Mouse (Mus musculus) heart, adult 18-20 months (tissue): ENCODE measurements at regions not wholly inside any gene's neighbourhood (a gene's known extent, or its start where the extent isn't known, plus 50 kb on each side); places are given as distances from the start of the nearest gene placed in this dataset.
A peak's percentile ranks its signal among the peaks of the same experiment; 100 is the strongest.

ENCODE experiments used
- DNase-seq, 2 experiments: peaks; one replicate each; pipeline ENCODE4 v3.0.0; 2021 to 2022; ENCODE audit warnings: mixed read lengths in 1 of 2

DNA sequence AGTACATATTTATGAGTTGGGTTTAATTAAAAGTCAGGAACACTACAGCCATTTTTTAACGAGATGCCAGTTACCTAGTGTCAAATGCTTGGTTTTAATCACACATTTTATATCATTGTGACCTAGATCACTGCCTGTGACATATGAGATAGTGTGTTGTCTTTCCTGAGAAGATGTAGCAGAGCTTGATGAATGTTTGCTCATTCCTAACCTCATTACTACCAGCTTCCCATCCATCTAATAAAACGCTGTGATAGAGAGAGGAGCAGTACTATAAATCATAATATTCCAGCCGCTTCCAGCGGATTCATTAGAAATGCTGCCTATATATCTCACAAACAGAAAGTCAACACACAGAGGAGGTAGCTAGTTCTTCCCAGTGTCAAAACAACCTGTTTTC, 163.6 kb downstream of the Aldoart1 start:
- no peak for DNase-seq

DNA sequence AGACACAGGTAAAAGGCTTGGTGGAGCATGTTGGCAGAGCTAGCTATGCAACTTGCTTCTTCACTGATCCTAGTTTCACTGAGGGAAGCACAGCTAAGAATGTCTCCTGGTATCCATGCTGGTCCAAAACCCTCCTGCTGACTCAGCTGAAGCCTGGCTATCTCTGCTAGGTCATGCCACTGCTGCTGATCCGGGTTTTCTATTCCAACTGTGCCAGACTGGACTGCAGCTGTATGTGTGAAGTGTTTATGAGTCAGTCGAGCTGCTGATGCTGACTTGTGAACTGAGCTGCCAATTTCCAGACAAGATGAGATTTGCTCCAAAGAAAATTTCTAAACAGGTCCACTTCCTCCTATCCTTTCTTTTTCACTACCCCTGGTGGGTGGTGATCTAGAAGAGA, 178.4 kb downstream of the Aldoart1 start:
- DNase-seq: no peak

DNA sequence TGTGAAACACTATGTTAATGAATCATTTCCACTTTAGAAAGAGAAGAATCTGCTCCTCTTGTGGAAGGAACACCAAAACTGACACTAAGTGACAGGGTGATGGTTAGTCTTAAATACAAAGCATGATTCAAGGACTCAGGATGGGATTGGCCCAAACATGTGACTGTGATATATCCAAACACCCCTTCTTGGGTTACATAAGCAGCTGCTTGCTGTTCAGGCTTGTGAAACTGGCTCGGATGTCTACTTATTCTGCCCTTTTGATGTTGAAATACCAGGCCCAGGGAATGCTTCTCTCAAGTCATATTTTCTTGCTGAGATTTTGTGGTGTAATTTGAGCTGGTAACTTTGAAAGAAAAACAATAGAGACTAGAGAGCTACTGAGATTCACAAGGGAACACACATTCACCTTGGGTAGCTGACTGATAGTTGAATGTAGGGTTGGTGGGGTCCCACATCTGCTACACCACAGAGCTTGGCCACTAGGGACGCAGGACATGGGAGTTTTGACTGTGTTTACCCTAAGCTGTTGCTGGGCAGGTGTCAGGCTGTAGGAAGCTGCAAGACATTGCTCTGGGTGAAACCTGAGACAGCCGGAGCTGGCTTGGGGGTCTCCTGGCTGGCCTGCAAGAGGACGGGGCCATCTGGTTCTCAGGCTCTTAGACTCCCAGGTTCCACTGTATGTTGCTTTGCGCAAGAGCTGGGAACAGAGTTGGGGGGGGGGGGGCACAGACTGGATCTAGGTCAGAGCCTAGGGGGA, 180.6 kb downstream of the Aldoart1 start:
- no peak for DNase-seq

DNA sequence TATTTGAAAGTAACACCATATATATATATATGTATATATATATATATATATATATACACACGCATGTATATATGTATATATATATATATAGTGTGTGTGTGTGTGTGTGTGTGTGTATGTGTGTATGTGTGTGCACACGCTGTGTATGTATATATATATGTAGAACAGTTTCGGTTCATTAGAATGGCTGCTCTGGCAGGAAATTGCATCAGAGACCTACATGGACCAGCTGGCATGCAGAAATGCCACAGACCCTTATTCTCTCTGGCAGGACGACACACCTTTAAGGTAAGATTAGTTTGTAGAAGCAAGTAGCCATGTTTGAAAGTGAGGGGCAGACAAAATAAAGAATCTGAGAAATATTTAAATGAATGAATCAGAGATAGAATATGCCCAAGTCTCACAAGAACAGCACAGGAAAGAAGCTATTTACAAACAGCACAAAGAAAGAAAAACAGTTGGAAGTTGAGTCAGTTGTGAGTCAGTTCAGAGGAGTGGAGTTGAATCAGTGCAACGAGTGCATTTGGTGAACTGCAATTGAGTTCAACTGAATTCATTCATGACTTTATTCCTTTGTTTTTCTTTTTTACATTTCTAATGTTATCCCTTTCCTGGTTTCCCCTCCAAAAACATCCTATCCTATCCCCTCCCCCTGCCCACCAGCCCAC, 182.5 kb downstream of the Aldoart1 start:
- DNase-seq: no peak

DNA sequence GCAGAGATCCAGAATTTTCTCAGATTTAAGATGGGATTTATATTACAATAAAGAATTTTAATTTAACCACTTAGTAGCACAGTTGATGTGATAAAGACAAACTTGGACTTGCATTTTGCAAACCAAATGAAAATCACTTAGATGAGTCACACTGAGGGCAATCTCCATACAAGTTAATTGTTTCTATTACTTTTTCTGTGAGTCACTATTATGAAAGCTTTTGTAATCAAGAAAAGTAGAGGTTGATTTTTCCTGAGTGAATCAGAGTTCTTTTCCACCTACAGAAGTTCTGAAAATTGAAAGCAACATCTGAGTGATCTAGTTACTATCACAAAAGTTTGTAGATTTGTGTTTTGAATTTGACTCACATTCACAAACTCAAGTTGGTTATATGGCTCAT, 188.1 kb downstream of the Aldoart1 start:
- no peak for DNase-seq

DNA sequence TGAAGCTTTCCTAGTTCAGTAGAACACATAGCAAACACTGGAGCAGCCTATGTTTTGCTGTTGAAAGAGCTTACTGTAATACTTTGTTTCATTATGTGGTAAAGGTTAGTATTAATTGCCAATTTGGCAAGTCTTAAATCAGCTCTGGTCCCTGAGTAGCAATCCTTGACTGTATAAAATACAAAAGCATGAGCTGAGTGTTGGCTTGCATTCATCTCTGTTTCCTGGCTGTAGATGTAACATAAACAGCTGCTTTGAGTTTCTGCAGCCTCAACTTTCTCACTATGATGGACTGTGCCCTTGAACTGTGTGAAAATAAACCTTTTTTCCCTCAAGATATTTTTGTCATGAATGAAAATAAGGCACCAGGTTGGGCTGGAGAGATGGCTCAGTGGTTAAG, 190.0 kb downstream of the Aldoart1 start:
- DNase-seq: no peak

DNA sequence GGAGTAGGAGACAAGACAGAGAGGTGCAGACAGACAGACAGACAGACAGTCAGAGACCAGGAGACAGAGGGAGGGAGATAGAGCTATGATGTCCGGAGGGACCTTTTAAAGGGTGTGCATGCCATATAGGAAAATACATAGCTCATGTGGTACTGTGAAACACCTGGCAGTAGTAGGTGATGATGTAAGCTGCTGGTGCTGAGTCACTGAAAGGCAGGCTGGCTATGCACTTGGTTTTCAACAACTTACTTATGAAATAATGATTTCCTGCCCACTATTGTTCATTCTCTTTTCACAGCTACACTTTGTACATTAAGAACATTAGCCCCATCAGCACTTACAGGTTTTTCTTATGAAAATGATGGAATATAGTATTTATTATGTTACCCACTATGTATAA, 196.2 kb downstream of the Aldoart1 start:
- no peak for DNase-seq

DNA sequence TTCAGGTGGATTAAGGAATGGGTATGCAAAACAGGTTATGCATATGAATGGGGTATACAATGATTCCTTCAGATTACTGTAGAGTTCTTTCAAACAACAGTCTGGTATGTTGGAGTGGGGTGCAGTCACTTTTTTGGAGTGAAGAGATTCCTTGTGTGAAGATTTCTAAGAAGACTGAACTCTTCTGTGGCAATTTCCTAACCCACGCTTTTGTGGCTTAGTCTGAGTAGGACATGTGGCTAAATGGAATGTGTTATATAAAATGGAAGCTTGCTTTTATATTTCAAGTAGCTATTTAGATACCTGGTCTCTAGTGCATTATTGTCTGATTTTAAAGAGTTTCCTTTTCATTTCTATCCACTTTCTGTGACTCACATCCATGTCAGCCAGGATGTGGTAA, 205.3 kb downstream of the Aldoart1 start:
- no peak for DNase-seq

DNA sequence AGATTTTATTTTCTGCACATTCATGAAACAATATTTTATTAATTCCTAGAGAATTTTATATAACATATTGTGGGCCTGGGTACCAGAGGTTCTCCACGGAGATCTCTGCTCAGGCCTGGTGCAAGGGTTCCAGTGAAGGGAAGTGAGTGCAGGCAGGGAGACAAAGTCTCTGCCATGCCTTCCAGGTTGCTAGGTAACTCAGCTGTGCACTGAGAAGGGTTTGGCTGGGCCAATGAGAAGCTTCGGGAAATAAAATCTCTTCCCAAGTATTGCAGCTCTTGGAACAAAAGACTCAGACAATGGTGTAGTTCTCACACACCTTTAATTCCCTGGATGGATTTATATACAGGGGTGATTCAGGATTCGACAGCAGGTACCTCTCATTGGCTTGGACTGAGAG, 223.0 kb downstream of the Aldoart1 start:
- DNase-seq: no peak

DNA sequence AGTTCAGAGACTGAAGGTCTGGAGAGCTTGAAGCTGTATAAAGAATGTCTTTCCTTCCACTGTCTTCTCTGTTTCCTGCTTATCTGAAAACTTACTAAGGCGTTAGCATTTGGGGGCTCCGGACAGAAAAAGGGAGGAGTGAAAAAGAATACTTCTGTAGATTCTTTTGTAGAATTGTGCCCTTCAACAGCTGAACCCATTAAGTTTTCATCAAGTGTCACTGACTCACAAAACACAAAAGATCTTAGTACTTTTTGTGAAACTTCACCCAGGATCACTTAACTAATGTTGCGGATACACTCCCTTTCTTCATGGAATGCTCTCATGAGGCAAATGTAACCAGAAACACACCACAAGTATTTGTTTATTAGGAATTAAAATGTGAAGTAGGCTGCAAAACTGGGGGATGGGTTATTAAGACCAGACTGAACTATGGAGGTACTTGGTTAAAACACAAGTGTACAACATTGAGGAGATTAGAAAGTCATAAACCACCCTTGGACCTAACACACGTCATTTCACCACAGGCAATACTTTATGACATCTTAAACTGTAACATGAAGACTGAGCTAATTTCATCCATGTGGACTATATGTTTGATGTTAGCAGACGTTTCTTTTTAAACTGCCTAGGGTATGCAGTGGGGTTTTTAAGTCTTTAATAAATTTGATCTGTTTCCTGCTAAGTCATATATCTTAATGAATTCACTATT, 225.1 kb downstream of the Aldoart1 start:
- DNase-seq: no peak

DNA sequence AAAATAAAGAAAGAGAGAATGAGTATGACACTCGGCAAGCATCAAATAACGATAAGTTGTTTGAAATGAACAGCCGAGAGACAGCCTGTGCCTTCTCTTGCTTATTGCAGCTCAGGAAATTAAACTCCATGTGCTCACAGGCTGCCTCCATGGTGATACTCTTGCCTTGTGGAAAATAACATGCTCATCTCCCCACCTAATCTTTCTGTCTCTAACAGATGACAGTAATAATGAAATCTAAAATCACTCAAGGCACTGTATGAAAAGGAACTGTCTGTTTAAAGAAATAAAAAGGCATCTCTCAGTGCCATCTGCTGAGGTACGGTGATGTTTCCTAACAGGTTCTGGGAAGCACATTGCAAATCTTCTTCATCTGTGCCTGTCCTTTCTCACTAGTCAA, 247.3 kb downstream of the Aldoart1 start:
- DNase-seq: no peak

DNA sequence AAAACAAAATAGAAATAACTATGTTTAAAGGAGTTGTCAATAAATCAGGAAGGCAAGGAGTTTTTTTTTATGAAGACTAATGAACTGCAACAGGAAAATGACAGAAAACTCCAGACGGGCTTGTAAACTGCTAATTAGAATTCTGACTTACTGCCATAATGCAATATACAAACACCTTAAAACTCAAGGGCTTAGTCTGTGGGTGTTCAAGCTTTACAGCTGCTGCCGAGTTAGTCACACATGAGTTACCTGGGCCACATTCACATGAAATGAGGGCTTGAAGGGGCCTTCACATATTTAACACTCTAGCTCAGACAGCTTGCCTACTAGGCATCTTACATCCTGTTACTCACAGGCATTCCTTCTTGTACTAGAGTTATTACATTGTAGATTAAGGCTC, 256.9 kb downstream of the Aldoart1 start:
- DNase-seq: no peak

DNA sequence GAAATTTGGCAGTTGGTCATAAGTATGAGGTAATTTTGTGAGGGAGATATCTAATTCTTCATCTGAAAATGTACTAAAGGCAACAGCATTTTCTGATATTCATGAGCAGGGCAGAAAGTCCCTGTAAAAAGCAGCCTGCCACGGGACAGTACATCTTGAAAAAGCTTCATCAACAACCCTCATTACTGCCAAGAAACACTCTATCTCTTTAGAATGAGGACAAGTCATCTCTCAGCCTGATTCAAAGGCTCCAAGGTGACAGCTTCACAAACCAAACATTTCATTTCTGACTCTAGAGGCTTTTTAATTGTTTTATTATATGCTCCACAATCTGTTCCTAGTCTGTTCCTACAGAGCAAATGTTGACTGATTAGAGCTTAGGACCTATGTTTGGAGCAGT, 260.3 kb downstream of the Aldoart1 start:
- no peak for DNase-seq

DNA sequence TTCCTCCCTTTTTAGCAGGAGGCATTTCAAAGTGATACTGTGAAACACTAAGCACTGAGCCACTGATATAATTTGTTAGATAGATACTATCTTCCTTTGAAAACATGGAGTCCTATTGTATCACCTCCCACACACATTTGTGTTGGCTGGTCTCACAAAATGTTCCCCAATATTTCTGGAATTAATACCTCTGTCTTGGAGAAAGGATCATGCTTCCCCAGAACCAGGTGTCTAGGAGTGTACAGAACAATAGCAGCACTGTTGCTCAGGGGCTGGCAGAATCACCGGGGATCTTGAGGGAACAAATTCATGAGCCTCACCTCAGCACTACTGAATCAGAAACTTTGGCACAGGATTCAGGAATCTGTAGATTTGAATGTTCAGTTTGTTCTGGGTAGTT, 277.5 kb downstream of the Aldoart1 start:
- no peak for DNase-seq

DNA sequence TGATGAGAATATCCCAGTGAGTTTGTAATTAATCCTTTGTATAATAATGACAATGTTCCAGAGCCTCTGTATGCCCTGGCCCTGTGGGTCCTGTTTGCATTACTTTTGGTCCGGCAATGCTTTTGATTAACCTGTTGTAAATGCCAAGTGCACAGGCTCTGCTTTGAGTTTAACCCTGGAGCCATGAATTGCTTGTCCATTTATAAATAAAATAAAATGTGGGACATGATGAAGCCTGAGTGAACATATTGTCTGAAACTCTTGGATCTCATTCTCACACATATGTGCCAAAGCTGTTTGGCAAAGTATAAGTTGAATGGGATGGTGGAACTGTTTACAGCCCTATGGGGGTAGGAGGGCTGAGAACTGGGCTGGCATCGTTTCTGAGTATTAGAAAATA, 280.5 kb downstream of the Aldoart1 start:
- DNase-seq: no peak

DNA sequence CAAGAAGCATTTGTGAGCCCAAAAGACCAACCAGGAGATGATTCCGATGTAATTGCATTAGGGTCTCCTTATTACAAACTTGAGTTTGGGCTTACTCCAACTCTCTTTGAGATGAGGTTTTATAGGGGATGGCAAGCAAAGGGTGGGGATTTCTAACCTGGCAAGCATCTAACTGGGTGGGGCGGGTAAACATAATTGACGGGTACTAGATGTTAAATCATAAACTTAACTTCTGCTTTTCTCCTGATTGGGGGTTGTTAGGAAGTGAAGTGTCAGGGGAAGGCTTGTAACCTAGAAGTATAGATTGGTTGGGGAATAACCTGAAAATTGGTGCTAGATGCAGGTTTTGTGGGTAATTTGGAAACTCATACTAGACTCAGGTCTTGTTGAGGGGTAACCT, 287.2 kb downstream of the Aldoart1 start:
- DNase-seq: no peak

DNA sequence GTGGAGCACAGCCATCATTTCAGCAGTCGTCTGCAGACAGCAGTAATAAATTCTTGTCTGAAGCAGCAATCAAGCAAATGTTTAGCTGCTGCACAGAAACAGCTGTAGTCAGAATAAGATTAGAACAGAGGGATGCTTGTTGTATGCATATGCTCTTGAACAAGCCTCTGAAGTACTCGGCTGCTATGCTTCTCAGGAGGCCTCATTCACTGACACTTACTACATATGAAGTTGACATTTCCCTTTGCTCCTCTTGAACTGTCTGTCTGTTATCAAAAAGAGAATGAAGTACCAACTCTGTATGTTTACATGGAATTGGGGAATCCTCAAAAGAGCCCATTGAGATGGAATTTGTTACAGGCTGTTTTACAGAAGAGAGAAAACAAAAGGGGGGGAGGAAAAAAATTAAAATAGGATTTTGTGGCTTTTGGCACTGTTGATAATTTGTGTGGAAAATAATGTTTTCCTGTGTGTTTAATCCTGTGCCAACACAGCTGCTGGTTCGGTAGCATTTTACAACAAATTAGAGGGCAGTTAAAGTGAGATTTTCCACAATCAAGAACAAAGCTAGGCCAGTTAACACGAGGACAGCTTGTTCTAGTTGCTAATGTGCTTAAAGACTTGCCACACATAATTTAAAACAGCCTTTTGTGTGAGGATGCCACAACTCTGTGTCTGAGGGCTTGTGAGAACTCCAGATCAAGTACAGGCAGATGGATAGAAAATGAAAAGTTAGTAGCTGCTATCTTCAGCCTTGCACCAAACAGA, 289.3 kb downstream of the Aldoart1 start:
- no peak for DNase-seq

DNA sequence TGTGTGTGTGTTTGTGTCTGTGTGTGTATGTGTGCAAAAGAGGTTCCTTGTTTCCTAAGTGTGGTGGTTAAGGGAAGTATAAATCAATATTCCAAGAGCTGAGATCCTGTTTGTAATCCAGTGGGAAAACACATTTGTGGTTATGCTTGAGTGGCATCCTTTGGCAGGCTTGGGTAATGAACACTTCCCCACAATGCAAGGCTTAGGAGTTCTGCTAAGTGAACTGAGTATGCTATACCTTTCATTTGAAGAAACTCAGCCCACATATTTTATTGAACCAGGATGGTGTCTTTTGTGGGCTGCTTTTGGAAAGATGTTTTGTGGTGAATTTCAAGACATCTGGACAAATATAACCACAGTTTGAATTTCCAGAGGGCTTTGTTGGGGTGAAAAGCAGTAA, 298.2 kb downstream of the Aldoart1 start:
- no peak for DNase-seq

DNA sequence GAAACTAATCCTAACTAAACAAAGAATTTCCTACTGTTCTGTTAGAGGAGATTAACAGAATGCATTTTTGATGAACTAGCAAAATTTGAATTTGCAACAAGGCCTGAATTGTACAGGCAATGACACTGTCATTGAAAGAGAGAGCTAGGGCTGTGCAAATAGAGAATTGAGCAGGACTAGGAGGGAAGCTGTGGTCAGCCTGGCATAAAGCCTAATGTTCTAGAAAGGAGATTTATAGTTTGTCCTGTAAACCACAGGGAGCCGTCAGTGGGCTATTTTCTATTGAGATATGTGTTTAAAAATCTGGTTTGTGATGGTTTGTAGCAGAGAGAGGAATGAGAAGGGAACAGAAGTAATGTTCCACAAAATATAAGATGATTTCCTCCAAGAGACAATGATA, 317.9 kb downstream of the Aldoart1 start:
- DNase-seq: peak; percentile 3 to 9

DNA sequence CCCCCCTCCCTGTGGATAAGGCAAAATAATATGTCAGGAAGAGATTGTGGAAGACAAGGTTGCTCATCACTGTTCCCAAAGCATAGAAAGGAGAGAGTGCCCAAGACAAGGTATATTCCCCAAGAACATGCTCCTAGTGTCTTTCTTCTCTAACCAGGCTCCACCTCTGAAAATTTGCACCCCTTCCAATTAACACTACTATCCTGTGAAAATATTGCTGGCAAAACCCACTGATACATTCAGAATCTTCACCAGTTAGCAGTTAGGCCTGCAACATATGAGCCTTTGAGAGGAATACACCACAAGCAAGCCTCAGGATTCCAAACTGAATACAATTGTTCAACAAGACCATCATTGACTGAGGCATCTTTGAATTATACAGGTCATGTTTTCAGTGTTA, 323.9 kb upstream of the Tle1 start:
- no peak for DNase-seq

DNA sequence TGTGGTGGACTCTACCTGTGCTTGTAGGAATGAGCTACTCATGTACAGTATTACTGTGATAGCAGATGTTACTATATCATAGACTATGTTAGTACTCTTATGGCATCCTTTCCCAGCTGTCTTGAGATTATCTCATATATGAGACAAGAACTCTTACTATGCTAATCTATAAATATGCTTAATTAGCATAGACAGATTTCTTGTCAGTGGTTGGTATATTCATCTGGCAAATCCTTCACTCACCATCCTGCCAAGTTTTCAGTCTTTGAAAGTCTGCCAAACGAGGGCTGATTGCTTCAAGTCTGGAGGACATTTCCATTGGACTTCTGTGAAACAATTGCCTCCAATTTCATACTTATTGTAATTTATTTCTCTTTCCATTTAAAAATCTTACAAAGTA, 323.4 kb upstream of the Tle1 start:
- DNase-seq: no peak

DNA sequence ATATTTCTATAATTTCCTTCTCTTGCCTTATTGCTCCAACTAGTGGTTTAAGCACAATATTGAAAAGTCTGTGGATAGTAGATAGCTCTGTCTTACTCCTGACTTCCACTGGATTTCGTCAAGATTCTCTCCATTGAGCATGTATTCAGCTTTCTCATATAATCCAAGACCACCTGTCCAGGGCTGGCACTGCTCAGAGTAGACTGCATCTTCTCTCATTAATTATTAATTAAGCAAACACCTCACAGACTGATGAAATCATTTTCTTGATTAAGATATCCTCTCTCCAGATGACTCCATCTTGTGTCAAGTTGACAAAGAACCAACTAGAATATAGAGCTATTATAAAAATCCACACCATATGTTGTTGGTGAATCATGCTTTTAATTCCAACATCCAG, 310.5 kb upstream of the Tle1 start:
- no peak for DNase-seq

DNA sequence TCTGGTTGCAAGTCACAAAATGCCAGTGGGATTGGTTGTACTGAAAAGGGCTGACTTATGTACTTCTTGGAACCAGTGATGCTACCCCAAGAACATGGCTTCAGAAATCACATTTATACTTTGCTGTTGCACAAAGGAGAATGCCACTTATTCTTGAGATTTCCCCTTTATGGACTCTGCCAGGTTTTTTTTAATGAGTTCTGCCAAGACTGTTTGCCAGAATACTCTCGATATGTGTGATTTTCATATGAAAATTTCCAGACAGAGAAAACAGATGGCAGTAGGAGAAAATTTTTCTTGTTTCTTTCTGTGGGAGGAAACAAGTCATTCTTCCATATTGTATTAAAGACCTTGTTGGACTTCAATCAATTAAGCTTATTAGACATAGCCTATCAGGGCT, 281.0 kb upstream of the Tle1 start:
- no peak for DNase-seq
